Mouse (Mus musculus): Measurements from ENCODE around the gene Pik3ip1. TPM values are rescaled to one million over a fixed set of nuclear protein-coding genes. Genes with fewer than 3 reads are reported as not detected.

The Pik3ip1 gene
- total RNA-seq, 2 experiments from 2014 or later: 17.7 to 21.7 TPM

GRCm38 (mm10) chr11:3291311-3292061 is 38.7 kb upstream of the Pik3ip1 start:
- Histone ChIP-seq H3K27ac (peak overlapping the region; percentile 99), H3K4me3 (peak overlapping the region; percentile 94)
- no peak for TF ChIP-seq CTCF (IDR thresholded peaks at IDR 0.05)
- intact Hi-C loops (cut with DNase I): loop anchor here (5.0 kb wide), 1 partner anchor 36 kb away; no protein-coding TSS in a partner anchor
- no peak for DNase-seq

GRCm38 (mm10) chr11:3292062-3292421 is 38.2 kb upstream of the Pik3ip1 start:
- TF ChIP-seq CTCF (IDR thresholded peaks at IDR 0.05): no peak
- peak; percentile 52 for DNase-seq
- peak overlapping the region; percentile 99 for H3K27ac ChIP-seq

DNA sequence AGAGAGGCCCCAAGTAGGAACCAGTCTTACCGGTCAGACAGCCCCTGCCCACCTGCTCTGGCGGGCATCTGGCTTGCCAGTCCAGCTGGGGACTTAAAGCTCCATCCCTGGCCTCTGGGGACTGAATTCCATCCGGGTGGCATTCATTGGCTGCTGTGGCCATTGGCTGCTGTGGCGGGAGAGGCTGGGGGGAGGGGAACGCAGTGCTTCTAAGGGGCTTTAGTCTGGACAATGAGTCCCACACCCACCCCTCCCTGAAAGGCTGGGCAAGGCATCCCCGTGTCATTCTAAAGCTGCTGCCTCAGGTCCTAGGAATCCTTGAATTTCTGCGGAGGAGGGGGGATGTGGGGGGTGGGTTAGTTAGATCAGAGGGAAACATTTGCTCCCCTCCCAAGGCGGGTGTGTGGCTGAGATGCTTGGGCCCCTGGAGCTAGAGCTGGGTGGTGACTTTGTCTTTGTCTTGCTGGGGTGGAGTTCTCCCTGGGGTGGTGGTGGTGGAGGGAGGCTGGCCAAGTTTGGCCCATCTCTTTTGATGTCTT is 37.4 kb upstream of the Pik3ip1 start:
- Histone ChIP-seq H3K27ac (peak overlapping the region; percentile 99), H3K4me3 (peak overlapping the region; percentile 94)
- TF ChIP-seq CTCF (IDR thresholded peaks at IDR 0.05): no peak
- no peak for DNase-seq
- intact Hi-C loops (cut with DNase I): loop anchor here (5.0 kb wide), 1 partner anchor 35 kb away; no protein-coding TSS in a partner anchor

More at GRCm38 (mm10) chr11:3292062-3292421, 38.2 kb upstream of the Pik3ip1 start:
- intact Hi-C loops (cut with DNase I): loop anchor here (5.0 kb wide), 1 partner anchor 35 kb away; no protein-coding TSS in a partner anchor
- peak overlapping the region; percentile 94 for H3K4me3 ChIP-seq

DNA sequence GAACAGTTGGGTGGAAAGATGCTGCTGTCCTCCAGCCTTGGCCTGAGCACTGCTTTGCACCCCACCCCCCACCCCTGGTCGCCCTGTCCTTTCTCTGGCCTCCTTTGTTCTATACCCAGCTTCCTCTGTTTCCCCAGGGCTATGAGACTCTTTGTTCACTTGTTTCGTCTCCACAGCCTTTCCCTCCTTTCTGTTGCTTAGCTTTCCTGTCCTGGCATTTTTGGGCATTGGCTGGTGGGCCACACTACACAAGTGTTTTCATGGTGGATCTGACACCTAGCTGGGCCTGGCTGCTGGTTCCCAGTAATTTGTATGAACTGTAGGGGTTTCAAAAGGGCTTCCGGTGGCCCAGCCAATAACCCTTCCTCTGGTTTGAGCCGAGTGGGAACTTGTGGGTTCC is 36.8 kb upstream of the Pik3ip1 start:
- H3K4me3 ChIP-seq: peak overlapping the region; percentile 94
- H3K27ac ChIP-seq: no peak overlapping the region; the same call in 1 of the 2 replicates
- no peak for TF ChIP-seq CTCF (IDR thresholded peaks at IDR 0.05)
- no peak for DNase-seq
- intact Hi-C loops (cut with DNase I): loop anchor here (5.0 kb wide), 1 partner anchor 34 kb away; no protein-coding TSS in a partner anchor

GRCm38 (mm10) chr11:3294641-3295040 is 35.6 kb upstream of the Pik3ip1 start:
- DNase-seq: no peak
- intact Hi-C loops (cut with DNase I): loop anchor here (5.0 kb wide), 1 partner anchor 33 kb away; no protein-coding TSS in a partner anchor
- TF ChIP-seq CTCF (IDR thresholded peaks at IDR 0.05): no peak
- H3K27ac ChIP-seq: no peak overlapping the region
- no peak overlapping the region for H3K4me3 ChIP-seq

- no peak for DNase-seq
- H3K4me3 ChIP-seq: no peak overlapping the region
- peak overlapping the region; percentile 16; the same call in 1 of the 2 replicates for H3K27ac ChIP-seq
- TF ChIP-seq CTCF (IDR thresholded peaks at IDR 0.05): no peak
- intact Hi-C loops (cut with DNase I): no loop called here
Observed at GRCm38 (mm10) chr11:3296056-3296455, 34.1 kb upstream of the Pik3ip1 start.

- Histone ChIP-seq H3K27ac (no peak overlapping the region), H3K4me3 (no peak overlapping the region)
- TF ChIP-seq CTCF (IDR thresholded peaks at IDR 0.05): no peak
- intact Hi-C loops (cut with DNase I): no loop called here
- no peak for DNase-seq
Observed at GRCm38 (mm10) chr11:3297871-3298812, 32.1 kb upstream of the Pik3ip1 start.

DNA sequence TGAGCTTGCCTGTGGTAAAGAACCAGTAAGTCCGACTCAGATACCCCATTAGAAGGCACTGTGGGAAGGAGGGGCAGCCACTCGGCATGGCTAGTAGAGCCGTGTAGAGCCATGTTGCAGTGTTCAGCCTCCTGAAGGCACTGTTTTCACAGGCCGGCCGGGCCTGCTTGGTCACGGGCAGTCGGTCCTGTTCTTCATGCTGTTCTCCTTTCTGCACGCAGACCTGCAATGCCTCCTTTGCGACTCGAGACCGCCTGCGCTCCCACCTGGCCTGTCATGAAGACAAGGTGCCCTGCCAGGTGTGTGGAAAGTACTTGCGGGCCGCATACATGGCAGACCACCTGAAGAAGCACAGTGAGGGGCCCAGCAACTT is 31.4 kb upstream of the Pik3ip1 start:
- Histone ChIP-seq H3K4me3 (no peak overlapping the region), H3K27ac (no peak overlapping the region)
- DNase-seq: no peak
- no peak for TF ChIP-seq CTCF (IDR thresholded peaks at IDR 0.05)
- intact Hi-C loops (cut with DNase I): no loop called here

DNA sequence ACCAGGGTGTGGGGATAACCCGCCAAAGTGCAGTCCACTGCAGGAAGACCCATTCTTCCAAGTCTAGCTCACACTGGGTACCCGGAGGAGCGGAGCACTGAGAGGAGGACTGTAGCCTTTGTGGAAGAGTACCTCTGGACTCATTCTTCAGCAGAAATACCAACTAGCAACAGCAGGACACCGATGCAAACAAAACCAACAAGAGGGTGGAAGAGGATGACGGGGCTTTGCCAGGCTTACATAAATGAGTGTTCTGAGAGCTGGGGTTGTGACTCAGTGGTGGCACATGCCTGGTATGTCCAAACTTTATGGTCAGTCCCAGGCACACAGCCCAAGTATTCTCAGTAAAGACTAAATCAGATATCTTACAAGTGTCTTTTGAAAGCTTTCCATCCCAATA is 29.1 kb upstream of the Pik3ip1 start:
- no peak for DNase-seq
- no peak for TF ChIP-seq CTCF (IDR thresholded peaks at IDR 0.05)
- intact Hi-C loops (cut with DNase I): no loop called here
- Histone ChIP-seq H3K4me3 (no peak overlapping the region), H3K27ac (no peak overlapping the region)

DNA sequence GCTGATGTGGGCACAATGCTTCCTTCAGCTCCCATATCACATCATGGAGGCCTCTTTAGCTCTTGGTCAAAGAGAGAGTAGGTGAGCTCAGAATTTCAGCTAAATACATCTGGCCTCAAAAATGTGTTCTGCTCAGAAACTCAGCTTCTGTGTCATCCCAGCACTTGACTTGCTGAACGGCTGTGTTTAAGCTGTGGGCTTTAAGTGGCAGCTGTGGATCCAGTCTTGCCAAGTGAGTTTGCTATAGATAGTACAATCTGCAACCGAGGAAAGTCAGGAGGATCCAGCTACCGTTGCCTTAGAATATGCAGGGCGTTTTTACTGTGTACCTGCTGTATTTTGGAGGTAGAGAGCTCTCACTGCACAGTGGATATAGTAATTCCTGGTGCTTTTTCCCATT is 27.8 kb upstream of the Pik3ip1 start:
- Histone ChIP-seq H3K27ac (peak overlapping the region; percentile 71), H3K4me3 (peak overlapping the region; percentile 21; the same call in 1 of the 2 replicates)
- intact Hi-C loops (cut with DNase I): no loop called here
- TF ChIP-seq CTCF (IDR thresholded peaks at IDR 0.05): no peak
- DNase-seq: no peak

GRCm38 (mm10) chr11:3302792-3303191 is 27.4 kb upstream of the Pik3ip1 start:
- Histone ChIP-seq H3K27ac (peak overlapping the region; percentile 71), H3K4me3 (peak overlapping the region; percentile 21; the same call in 1 of the 2 replicates)
- intact Hi-C loops (cut with DNase I): no loop called here
- no peak for TF ChIP-seq CTCF (IDR thresholded peaks at IDR 0.05)
- no peak for DNase-seq

DNA sequence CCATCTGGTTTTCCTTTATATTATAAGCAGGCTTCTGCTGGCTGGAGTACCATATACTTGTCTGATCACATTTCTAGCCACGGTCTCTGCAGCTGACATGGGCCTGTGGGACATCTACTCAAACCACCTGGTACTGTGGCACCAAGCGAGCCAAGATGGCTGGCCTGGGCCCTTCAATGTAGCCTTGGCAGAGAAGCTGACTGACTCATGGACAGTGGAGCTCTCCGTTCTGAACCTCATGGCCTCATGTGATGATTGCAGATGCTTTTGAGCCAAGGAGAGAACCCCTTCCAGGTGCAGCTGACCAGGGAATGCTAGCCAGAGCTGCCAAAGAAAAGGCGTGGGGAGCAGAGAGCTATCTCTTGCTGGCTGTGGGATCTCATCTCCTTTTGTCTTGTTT is 24.4 kb upstream of the Pik3ip1 start:
- no peak for TF ChIP-seq CTCF (IDR thresholded peaks at IDR 0.05)
- DNase-seq: peak; percentile 61
- Histone ChIP-seq H3K27ac (peak overlapping the region; percentile 46), H3K4me3 (no peak overlapping the region)
- intact Hi-C loops (cut with DNase I): no loop called here

Data from gastrocnemius, adult 2 months (tissue).